Mouse (Mus musculus) midbrain, embryonic 15.5 days (tissue): ENCODE data around the gene E130308A19Rik. TPM values are rescaled to one million over a fixed set of nuclear protein-coding genes. Genes with fewer than 3 reads are reported as not detected.

Source experiments
- ATAC-seq: fragments of 200-750 bp; cut with Nextera tagmentation; replicated peaks from 2 replicates; pipeline ENCODE4 v1.8.0; 2017; ENCODE audit warnings: moderate TSS enrichment
- H3K27ac ChIP-seq: fragments of 300-500 bp; sonication (generic); 2 replicates; pipeline ENCODE4 v1.5.1; 2015; ENCODE audit warnings: mild to moderate bottlenecking, inconsistent platforms
- H3K27me3 ChIP-seq: fragments of 300-500 bp; sonication (generic); replicated peaks from 2 replicates; pipeline ENCODE4 v1.6.1; 2015; ENCODE audit warnings: inconsistent platforms
- H3K36me3 ChIP-seq: fragments of 300-500 bp; sonication (generic); replicated peaks from 2 replicates; pipeline ENCODE4 v1.6.1; 2015; ENCODE audit warnings: inconsistent platforms
- H3K4me1 ChIP-seq: fragments of 300-500 bp; sonication (generic); 2 replicates; pipeline ENCODE4 v1.6.1; 2015; ENCODE audit warnings: inconsistent platforms
- H3K4me2 ChIP-seq: fragments of 300-500 bp; sonication (generic); 2 replicates; pipeline ENCODE4 v1.6.1; 2015; ENCODE audit warnings: inconsistent platforms, mild to moderate bottlenecking, moderate library complexity
- H3K4me3 ChIP-seq: fragments of 300-500 bp; sonication (generic); 2 replicates; pipeline ENCODE4 v1.5.1; 2015; ENCODE audit warnings: mild to moderate bottlenecking, inconsistent platforms
- H3K9ac ChIP-seq: fragments of 300-500 bp; sonication (generic); 2 replicates; pipeline ENCODE4 v1.6.1; 2015; ENCODE audit warnings: mild to moderate bottlenecking, inconsistent platforms
- H3K9me3 ChIP-seq: fragments of 300-500 bp; sonication (generic); 2 replicates; pipeline ENCODE4 v1.6.1; 2016; ENCODE audit warnings: inconsistent platforms
- WGBS: fragments of 180-500 bp; shearing (Covaris S2); methylation state at CpG from one replicate; pipeline ENCODE4 v1.1.7; 2015; ENCODE audit warnings: mixed read lengths; 5-methylcytosine and 5-hydroxymethylcytosine counted together
- polyA plus RNA-seq: library from polyadenylated mRNA; unstranded; fragments of >200 nt; fragmentation: Nextera tagmentation; extraction: Ambion mirVana; gene quantifications from 2 replicates; pipeline ENCODE4 v1.2.1, GENCODE M21; 2015

E130308A19Rik gene
- polyA plus RNA-seq, 1 experiment from 2014 or later = 60.1 TPM

GRCm38 (mm10) chr4:59642657-59643056, 16.6 kb downstream of the E130308A19Rik start:
- H3K9me3 ChIP-seq = no peaks in the 10 kb centered on the region
- ATAC-seq = no peak

GRCm38 (mm10) chr4:59644431-59644830, 18.4 kb downstream of the E130308A19Rik start:
- WGBS = 94% methylated on average over 3 of the region's 3 CpGs
- Histone ChIP-seq H3K27ac (peak overlapping the region; percentile 34; the same call in 1 of the 2 replicates), H3K36me3 (no peaks in the 10 kb centered on the region), H3K9ac (no peak overlapping the region), H3K27me3 (no peaks in the 10 kb centered on the region), H3K4me3 (no peak overlapping the region), H3K4me1 (peaks cover 10% of the 10 kb centered on the region; the same call in 1 of the 2 replicates), H3K9me3 (no peaks in the 10 kb centered on the region), H3K4me2 (no peak overlapping the region)
- ATAC-seq = no peak

More at GRCm38 (mm10) chr4:59642657-59643056, 16.6 kb downstream of the E130308A19Rik start:
- Histone ChIP-seq H3K4me2 (no peak overlapping the region), H3K36me3 (no peaks in the 10 kb centered on the region), H3K9ac (no peak overlapping the region), H3K27me3 (no peaks in the 10 kb centered on the region), H3K27ac (no peak overlapping the region), H3K4me1 (peaks cover 10% of the 10 kb centered on the region; the same call in 1 of the 2 replicates), H3K4me3 (no peak overlapping the region)
- WGBS = 89% methylated on average over 2 of the region's 2 CpGs

DNA sequence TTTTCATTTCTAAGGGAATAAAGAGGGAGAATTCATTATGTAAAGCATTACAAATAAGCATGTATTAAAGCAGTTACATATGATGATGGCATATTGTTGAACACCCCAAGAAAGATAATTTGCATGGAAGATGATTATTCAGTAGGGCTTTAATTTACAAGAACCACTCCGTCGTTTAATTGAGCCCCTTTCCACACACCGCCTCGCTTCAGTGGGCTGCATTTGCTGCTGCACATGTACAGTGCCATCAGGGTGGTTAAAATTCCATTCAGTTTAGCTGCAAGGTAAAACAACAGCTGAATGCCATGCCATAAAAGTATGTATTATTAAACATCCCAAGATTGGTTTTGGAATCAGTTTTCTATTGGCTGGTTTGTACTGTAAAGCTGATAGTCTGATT, 19.0 kb downstream of the E130308A19Rik start:
- Histone ChIP-seq H3K27ac (no peak overlapping the region; the same call in 1 of the 2 replicates), H3K4me3 (no peak overlapping the region), H3K9ac (no peak overlapping the region), H3K36me3 (no peaks in the 10 kb centered on the region), H3K9me3 (no peaks in the 10 kb centered on the region), H3K4me2 (no peak overlapping the region), H3K4me1 (peaks cover 10% of the 10 kb centered on the region; the same call in 1 of the 2 replicates), H3K27me3 (no peaks in the 10 kb centered on the region)
- peak; percentile 59; the same call in 1 of the 2 replicates for ATAC-seq
- 45% methylated on average over 4 of the region's 4 CpGs for WGBS

GRCm38 (mm10) chr4:59645610-59646009, 19.6 kb downstream of the E130308A19Rik start:
- no peaks in the 10 kb centered on the region for H3K36me3 ChIP-seq
- 94% methylated on average over 2 of the region's 2 CpGs for WGBS
- H3K27me3 ChIP-seq = no peaks in the 10 kb centered on the region
- H3K4me2 ChIP-seq = no peak overlapping the region
- no peak overlapping the region for H3K27ac ChIP-seq
- H3K4me3 ChIP-seq = no peak overlapping the region
- no peak for ATAC-seq
- no peaks in the 10 kb centered on the region for H3K9me3 ChIP-seq
- peaks cover 10% of the 10 kb centered on the region; the same call in 1 of the 2 replicates for H3K4me1 ChIP-seq
- no peak overlapping the region for H3K9ac ChIP-seq

GRCm38 (mm10) chr4:59646020-59646696, 20.1 kb downstream of the E130308A19Rik start:
- no peak for ATAC-seq
- WGBS = 97% methylated on average over 10 of the region's 10 CpGs
- Histone ChIP-seq H3K27ac (no peak overlapping the region), H3K36me3 (no peaks in the 10 kb centered on the region), H3K27me3 (no peaks in the 10 kb centered on the region), H3K4me1 (peaks cover 10% of the 10 kb centered on the region; the same call in 1 of the 2 replicates), H3K9me3 (no peaks in the 10 kb centered on the region), H3K4me3 (no peak overlapping the region), H3K4me2 (no peak overlapping the region), H3K9ac (no peak overlapping the region)

DNA sequence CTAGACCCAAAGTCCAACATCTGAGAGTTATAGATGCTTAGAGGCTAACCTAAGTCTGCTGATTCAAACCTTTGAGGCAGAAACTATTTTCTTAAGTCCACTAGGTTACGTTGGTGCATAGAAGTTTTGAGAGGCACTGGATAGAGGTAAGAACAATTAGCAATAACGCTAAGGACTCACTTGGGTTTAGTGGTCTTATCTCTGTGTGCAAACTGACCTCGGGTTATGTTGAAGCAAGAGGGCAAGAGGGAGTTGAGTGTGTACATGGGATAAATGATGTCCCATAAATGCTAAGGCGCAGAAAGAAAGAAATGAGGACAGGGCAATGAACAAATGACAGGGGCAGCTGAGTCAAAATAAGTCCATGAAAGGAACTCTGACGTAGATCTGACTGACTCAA, 23.1 kb downstream of the E130308A19Rik start:
- no peaks in the 10 kb centered on the region for H3K36me3 ChIP-seq
- WGBS = 91% methylated on average over 5 of the region's 5 CpGs
- 0 out of 2 replicates have a peak, but pooled peaks cover 6% of the 10 kb centered on the region for H3K4me1 ChIP-seq
- H3K9me3 ChIP-seq = no peaks in the 10 kb centered on the region
- H3K4me2 ChIP-seq = no peak overlapping the region
- no peak overlapping the region for H3K27ac ChIP-seq
- no peak overlapping the region for H3K4me3 ChIP-seq
- H3K9ac ChIP-seq = no peak overlapping the region
- no peak for ATAC-seq
- H3K27me3 ChIP-seq = no peaks in the 10 kb centered on the region

DNA sequence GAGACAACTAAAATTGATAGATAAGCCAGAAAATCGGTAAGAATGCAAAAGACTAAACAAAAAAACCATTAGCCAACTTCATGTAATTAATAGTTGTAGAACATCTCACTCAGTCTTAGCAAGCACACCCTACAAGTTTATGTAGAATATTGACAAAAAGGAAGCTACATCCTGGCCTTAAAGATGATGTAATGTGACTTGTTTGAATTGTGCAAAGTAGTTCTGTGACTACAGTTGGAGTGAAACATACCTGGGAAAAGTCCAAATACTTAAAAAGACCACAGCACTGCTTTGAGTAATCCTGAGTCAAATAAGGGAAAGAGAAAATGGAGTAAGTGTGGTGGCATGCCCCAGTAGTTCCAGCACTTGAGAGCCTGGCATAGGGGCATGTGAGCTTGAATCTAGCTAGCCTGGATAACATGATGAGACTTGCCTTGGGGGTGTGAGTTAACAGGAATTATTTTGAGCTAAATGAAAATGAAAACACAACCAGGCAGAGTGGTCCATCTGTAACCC, 26.2 kb downstream of the E130308A19Rik start:
- no peak for ATAC-seq
- 95% methylated on average over 1 of the region's 1 CpGs for WGBS
- H3K36me3 ChIP-seq = no peaks in the 10 kb centered on the region
- no peaks in the 10 kb centered on the region for H3K27me3 ChIP-seq
- H3K4me3 ChIP-seq = no peak overlapping the region
- no peaks in the 10 kb centered on the region for H3K9me3 ChIP-seq
- no peak overlapping the region for H3K27ac ChIP-seq
- H3K9ac ChIP-seq = no peak overlapping the region
- no peaks in the 10 kb centered on the region; the same call in 1 of the 2 replicates for H3K4me1 ChIP-seq
- no peak overlapping the region for H3K4me2 ChIP-seq

DNA sequence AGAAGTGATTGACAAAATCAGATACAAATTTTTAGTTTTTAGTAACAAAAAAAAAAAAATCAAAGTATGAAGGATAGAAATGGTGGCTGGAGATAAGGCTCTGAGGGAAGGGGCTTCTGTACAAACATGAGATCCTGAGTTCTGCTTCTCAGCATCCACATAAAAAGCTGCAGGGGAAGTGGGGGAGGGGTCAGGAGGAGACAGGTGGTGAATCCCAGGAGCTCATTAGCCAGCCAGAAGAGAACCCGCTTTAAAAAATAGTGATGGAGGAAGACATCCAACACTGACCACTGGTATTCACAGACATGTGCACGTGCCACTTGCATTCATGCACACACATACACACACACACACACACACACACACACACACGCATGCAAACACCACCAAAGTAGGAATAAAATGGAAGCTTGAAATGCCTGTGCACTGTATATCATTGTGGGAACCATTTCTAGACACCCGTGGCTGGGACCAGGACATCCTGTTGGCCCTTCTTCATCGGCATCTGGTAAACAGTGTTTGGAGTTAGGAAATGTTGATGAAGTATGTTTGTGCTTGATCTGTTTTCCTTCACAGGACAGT, 30.1 kb downstream of the E130308A19Rik start:
- Histone ChIP-seq H3K4me2 (no peak overlapping the region), H3K27me3 (no peaks in the 10 kb centered on the region), H3K4me3 (no peak overlapping the region), H3K36me3 (no peaks in the 10 kb centered on the region), H3K4me1 (no peaks in the 10 kb centered on the region; the same call in 1 of the 2 replicates), H3K9me3 (no peaks in the 10 kb centered on the region), H3K9ac (no peak overlapping the region), H3K27ac (no peak overlapping the region)
- 73% methylated on average over 5 of the region's 5 CpGs for WGBS
- peak; percentile 25; the same call in 1 of the 2 replicates for ATAC-seq

DNA sequence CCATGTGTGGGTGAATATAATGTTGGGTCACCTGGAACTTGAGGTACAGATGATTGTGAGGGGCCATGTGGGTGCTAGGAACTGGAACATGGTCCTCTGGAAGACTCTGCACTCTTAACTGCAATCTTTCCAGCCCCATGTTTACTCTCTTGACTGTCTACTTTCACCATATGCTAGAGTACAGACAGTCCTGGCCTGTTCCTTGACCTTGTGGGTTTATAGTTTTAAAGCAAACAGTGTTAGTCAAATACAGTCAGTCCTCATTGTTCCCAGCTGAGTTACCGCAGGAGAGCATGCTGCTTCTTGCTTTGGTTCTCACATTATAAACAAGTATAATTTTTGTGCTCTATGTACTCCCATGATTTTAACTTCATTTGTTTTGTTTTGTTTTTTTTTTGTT, 36.2 kb downstream of the E130308A19Rik start:
- H3K27ac ChIP-seq = no peak overlapping the region
- no peak overlapping the region for H3K4me3 ChIP-seq
- H3K9me3 ChIP-seq = no peaks in the 10 kb centered on the region
- no peak overlapping the region for H3K9ac ChIP-seq
- ATAC-seq = no peak
- H3K36me3 ChIP-seq = no peaks in the 10 kb centered on the region
- no peak overlapping the region for H3K4me2 ChIP-seq
- no peaks in the 10 kb centered on the region for H3K4me1 ChIP-seq
- 92% methylated on average over 1 of the region's 1 CpGs for WGBS
- no peaks in the 10 kb centered on the region for H3K27me3 ChIP-seq

GRCm38 (mm10) chr4:59663451-59663850, 37.4 kb downstream of the E130308A19Rik start:
- no peaks in the 10 kb centered on the region for H3K9me3 ChIP-seq
- no peaks in the 10 kb centered on the region for H3K4me1 ChIP-seq
- no peaks in the 10 kb centered on the region for H3K36me3 ChIP-seq
- no peaks in the 10 kb centered on the region for H3K27me3 ChIP-seq
- H3K4me3 ChIP-seq = no peak overlapping the region
- H3K9ac ChIP-seq = no peak overlapping the region
- no peak overlapping the region for H3K27ac ChIP-seq
- no peak overlapping the region for H3K4me2 ChIP-seq
- ATAC-seq = no peak
- 94% methylated on average over 6 of the region's 6 CpGs for WGBS

GRCm38 (mm10) chr4:59666550-59667317, 40.7 kb downstream of the E130308A19Rik start:
- no peaks in the 10 kb centered on the region for H3K36me3 ChIP-seq
- H3K9me3 ChIP-seq = no peaks in the 10 kb centered on the region
- WGBS = 84% methylated on average over 3 of the region's 3 CpGs
- no peak overlapping the region for H3K9ac ChIP-seq
- no peak for ATAC-seq
- H3K4me1 ChIP-seq = no peaks in the 10 kb centered on the region
- no peaks in the 10 kb centered on the region for H3K27me3 ChIP-seq
- no peak overlapping the region for H3K27ac ChIP-seq
- H3K4me3 ChIP-seq = no peak overlapping the region
- H3K4me2 ChIP-seq = no peak overlapping the region

DNA sequence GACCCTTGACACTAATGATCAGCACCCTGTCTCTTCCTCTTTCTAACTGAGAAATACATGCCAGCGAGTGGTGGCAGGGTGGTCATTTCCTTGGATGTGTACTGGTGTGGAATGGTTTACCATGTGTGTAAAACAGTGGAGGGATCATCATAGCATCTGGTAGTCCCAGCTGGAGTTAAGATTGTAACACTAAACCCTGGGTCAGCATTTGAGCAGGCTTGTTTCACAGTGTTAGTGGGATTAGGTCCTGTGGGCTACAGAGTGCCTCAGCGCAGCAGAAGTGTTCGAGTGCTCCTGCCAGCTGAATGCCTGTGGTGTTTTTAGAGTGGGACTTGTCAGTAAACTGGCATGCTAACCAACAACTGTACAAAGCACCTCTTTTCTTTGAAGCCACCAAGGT, 42.0 kb downstream of the E130308A19Rik start:
- H3K4me2 ChIP-seq = no peak overlapping the region
- H3K9me3 ChIP-seq = no peaks in the 10 kb centered on the region
- no peaks in the 10 kb centered on the region for H3K36me3 ChIP-seq
- no peak overlapping the region for H3K4me3 ChIP-seq
- H3K27me3 ChIP-seq = no peaks in the 10 kb centered on the region
- H3K27ac ChIP-seq = no peak overlapping the region
- 48% methylated on average over 3 of the region's 3 CpGs for WGBS
- no peaks in the 10 kb centered on the region for H3K4me1 ChIP-seq
- no peak overlapping the region for H3K9ac ChIP-seq
- ATAC-seq = no peak
